Mouse (Mus musculus) monocyte, adult 2 months (primary cell): Measurements from ENCODE around the gene Tmem129.

ENCODE experiments used
- DNase-seq, 2 experiments: peaks; one replicate each; pipeline ENCODE4 v3.0.0; 2022; ENCODE audit warnings: low spot score in 2 of 2, low read depth in 1 of 2

The Tmem129 gene

GRCm38 (mm10) chr5:33657787-33658663 is at the start of gene Tmem129, which contains the start of gene Tacc3:
Gene Tmem129, minus strand, starts transcription at chr5:33658416.
Gene Tacc3, plus strand, starts transcription at chr5:33658128.
- DNase-seq: peak; percentile 96 to 98

DNA sequence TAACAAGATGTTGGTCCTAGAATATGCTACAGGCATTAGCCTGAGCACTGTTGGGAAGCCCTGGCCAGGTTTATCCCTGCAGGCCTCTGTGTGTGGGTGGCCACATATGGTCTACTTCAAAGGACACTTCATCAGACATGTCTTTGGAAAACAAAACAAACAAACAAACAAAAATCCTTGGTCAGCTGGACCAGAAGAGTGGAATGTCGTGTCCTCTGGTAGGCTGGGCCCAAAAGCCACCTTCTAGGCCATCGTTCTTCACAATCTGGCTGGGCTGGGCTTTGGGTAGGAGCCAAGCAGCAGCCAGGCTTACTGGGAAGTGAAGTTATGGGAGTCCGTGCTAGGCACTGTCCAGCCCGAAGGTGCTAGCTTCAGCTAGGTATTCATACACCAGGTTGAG is 48.9 kb upstream of the Tmem129 start:
- DNase-seq: no peak

DNA sequence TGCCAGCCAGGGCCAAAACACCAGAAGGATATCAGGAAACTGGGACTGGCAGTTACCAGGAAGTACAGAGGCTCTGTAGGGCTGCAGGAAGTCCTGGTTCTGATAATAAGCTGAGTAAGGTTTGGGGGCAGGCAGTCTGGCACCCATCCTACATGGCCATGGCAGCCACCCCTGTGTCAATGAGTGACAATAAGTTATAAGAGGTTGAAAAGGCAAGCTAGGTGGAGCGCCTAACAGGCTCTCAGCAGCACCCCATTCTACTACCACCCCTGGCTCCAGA is 48.1 kb upstream of the Tmem129 start:
- no peak for DNase-seq

DNA sequence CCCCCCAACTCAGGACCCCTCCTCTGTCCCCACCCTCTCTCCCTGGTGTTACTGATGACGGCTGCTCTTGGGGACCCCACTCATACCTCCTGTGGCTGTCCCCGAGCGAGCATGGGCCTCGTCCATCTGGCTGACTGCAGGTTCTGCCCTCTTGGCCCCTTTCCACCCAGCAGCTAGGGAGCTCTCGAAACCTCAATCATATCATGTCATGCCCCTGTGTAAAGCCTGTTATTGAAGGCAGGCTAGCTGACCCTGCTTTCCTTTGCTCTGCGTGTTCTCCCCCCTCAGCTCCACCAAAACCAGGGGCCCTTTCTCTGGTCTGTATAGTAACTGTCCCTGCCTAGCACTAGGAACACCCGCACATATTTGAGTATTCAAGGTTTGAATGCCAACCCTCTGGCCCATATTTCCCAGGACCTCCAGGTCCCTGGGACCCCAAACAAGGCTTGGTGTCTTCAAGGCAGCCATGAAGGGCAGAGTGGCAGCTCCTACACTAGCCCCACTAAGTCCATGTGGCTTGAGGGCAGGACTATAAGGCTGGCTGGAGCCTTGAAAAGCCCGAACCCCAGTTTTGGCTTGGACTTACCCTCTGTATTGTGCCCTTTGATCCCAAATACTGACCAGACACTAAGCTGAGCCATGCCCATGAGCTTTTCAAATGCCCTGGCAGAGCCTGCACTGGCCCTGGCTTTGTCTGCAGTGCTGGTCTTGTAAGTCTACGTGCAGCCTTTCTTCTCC is 47.6 kb upstream of the Tmem129 start:
- no peak for DNase-seq

- DNase-seq: no peak
These were observed 46.9 kb upstream of the Tmem129 start for GRCm38 (mm10) chr5:33704945-33705611.

- DNase-seq: no peak
These were observed 45.8 kb upstream of the Tmem129 start for GRCm38 (mm10) chr5:33703999-33704398.

DNA sequence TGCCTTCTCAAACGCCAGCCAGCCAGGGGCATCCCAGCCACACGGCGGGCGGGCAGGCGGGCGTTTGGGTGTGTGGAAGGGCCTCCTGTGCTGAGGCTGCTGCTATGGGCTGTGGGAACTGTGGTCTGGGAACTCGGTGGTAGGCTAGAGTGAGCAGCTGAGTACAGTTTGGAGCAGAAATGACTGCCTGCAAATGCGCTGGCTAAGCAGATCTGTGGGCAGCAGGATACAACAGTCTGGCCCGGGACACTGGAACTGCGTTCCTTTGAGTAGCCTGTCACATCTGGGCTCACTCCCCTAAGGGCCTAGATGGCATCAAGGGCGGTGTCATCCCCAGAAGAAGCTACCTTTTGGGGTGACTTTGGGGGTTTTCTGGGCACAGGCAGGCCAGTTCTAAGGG is 43.6 kb upstream of the Tmem129 start:
- DNase-seq: no peak

- no peak for DNase-seq
These were observed 41.8 kb upstream of the Tmem129 start for GRCm38 (mm10) chr5:33700010-33700409.

GRCm38 (mm10) chr5:33698669-33699068 is 40.5 kb upstream of the Tmem129 start:
- no peak for DNase-seq

GRCm38 (mm10) chr5:33697947-33698512 is 39.8 kb upstream of the Tmem129 start:
- no peak for DNase-seq

DNA sequence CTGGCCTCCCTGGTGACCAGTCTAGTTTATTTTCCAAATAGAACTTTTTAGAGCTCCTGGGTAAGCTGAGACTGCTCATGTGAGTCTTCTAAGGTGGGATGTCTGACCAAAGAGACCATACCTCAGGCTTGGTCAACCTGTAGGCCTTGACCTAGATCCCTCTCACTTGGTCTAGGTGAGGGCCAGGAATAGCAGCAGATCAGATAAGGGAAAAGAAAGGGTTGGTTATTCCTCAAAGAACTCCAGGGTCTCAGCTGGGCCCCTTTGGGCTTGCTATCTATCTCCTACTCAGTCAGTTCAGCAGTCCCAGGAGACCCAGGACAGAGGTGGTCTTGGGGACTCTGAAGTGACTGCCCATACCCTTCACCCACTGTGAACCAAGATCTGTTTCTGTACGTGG is 39.3 kb upstream of the Tmem129 start:
- DNase-seq: no peak

DNA sequence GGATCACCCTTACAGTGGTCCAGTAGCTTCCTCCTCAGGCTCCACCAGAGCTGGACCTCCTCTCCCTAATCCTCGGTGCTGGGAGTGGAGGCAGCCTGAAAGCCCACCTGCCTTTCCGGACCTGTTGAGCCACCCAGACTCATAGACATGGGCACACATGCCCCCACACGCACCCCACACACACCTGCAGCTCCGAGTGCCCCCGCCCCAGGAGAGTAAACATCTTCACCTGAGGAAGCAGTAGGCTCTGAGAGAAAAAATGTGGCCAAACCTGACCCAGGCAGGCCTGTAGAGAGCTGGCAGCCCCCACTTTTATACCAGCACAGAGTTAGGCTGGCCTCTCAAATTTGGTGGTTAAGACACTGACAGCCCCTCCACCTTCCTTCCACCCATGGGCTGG is 38.2 kb upstream of the Tmem129 start:
- DNase-seq: no peak

GRCm38 (mm10) chr5:33695718-33696121 is 37.5 kb upstream of the Tmem129 start:
- DNase-seq: no peak

GRCm38 (mm10) chr5:33694848-33695717 is 36.9 kb upstream of the Tmem129 start:
- DNase-seq: no peak

DNA sequence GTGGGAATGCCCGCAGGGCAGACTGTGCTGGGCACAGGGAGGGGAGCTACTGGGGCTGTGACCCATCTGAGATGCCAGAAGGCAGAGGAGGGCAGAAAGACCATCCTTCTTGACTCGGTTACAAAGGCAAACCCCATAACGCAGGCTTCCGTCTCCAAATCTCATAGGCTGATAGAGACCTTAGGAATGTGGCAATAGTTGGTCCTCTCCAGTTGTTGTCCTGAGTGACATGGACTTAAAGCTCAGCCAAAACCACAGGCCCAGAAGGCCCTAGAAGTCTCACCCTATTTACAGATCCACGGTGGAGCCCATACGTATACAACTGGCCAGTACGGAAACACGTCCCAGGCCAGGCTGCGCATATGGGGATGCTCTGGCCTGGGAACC is 36.2 kb upstream of the Tmem129 start:
- no peak for DNase-seq

DNA sequence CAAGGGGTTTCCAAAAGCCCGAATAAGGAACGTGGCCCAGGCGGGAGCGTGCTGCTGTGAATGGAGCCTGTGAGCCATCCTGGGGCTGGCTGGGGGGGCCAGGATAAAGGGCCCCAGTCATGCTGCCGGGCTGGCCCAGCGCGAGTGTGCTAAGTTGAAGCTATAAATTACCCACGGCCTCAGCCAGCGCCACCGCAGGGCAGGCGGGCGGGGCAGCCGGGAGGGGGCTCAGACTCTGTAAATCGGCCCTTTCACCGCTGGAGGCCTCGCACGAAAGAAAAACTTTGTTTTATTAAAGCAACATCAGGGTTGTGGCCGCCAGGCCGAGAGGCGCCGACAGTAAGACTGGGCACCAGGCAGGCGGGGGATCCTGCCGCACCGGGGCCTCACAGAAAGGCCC is 34.2 kb upstream of the Tmem129 start:
- DNase-seq: no peak

DNA sequence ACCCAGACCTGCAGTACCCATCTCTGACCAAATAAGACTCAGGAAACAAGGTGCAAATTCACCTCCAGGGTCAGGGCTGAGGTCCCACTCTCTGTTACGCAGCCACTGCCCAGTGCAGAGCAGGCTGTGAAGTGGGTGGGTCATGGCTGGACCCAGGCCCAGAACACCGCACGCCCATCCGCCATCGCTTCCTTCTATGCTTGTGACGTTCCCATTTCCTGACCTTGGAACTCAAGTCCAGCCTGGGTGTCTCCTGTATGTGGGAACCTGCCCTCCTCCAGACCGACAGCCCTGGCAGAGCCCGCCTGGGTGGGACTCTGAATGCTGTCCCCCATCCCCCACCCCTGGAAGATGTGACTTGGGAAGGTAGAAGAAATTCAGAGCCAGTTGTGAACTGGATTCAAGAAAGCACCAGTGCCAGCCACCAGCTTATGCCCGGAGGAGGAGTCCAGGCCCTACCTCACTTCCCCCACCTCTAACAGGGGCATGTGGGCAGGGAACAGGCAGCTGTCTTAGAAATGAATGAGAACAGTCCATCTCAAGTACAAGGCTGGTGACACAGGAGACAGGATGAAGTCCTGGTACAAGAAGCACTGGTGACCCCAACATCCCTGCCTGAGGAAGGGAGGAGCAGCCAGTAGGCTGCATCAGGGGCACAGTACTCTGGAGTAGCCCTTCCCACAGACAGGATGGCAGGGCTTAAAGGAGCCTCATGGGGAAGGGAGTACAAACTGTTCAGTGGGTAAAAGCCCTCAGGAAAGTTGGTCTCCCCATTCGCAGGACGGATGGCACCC is 31.8 kb upstream of the Tmem129 start:
- DNase-seq: no peak

GRCm38 (mm10) chr5:33689221-33689844 is 31.1 kb upstream of the Tmem129 start:
- DNase-seq: no peak
